Mouse (Mus musculus): ENCODE data around the gene Rgs11. TPM values are rescaled to one million over a fixed set of nuclear protein-coding genes. Genes with fewer than 3 reads are reported as not detected.

The Rgs11 gene
- polyA plus RNA-seq, 1 experiment from 2014 or later: 19.8 TPM

- H3K9ac ChIP-seq: no peak overlapping the region
- H3K36me3 ChIP-seq: peaks cover 3% of the 10 kb centered on the region; the same call in 1 of the 2 replicates
- ATAC-seq (ENCODE audit: insufficient number of reproducible peaks, low FRiP score, low TSS enrichment, low read depth): no peak
- no peak overlapping the region for H3K27ac ChIP-seq (replicated peaks)
- H3K4me1 ChIP-seq: peaks cover 7% of the 10 kb centered on the region; the same call in 1 of the 2 replicates
- 87% methylated on average over 5 of the region's 5 CpGs for WGBS
- H3K9me3 ChIP-seq (replicated peaks): no peaks in the 10 kb centered on the region
- H3K27me3 ChIP-seq: no peaks in the 10 kb centered on the region
- H3K4me2 ChIP-seq (replicated peaks): no peak overlapping the region
- no peak overlapping the region for H3K4me3 ChIP-seq (replicated peaks)
These were observed 28.4 kb downstream of the Rgs11 start for GRCm38 (mm10) chr17:26231156-26231555.

- Histone ChIP-seq H3K4me2 (replicated peaks) (no peak overlapping the region), H3K4me1 (peaks cover 7% of the 10 kb centered on the region; the same call in 1 of the 2 replicates), H3K4me3 (replicated peaks) (no peak overlapping the region), H3K27me3 (no peaks in the 10 kb centered on the region), H3K27ac (replicated peaks) (no peak overlapping the region), H3K9ac (no peak overlapping the region), H3K9me3 (replicated peaks) (no peaks in the 10 kb centered on the region), H3K36me3 (peaks cover 3% of the 10 kb centered on the region; the same call in 1 of the 2 replicates)
- WGBS: 71% methylated on average over 8 of the region's 8 CpGs
- ATAC-seq (ENCODE audit: insufficient number of reproducible peaks, low FRiP score, low TSS enrichment, low read depth): no peak
These were observed 30.1 kb downstream of the Rgs11 start for GRCm38 (mm10) chr17:26232863-26233262.

- Histone ChIP-seq H3K4me3 (replicated peaks) (no peak overlapping the region), H3K9ac (no peak overlapping the region), H3K9me3 (replicated peaks) (no peaks in the 10 kb centered on the region), H3K4me1 (peaks cover 7% of the 10 kb centered on the region; the same call in 1 of the 2 replicates), H3K27ac (replicated peaks) (no peak overlapping the region), H3K4me2 (replicated peaks) (no peak overlapping the region), H3K27me3 (no peaks in the 10 kb centered on the region), H3K36me3 (peaks cover 3% of the 10 kb centered on the region; the same call in 1 of the 2 replicates)
- WGBS: 84% methylated on average over 8 of the region's 8 CpGs
- no peak for ATAC-seq (ENCODE audit: insufficient number of reproducible peaks, low FRiP score, low TSS enrichment, low read depth)
These were observed 31.6 kb downstream of the Rgs11 start for GRCm38 (mm10) chr17:26234386-26234785.

- Histone ChIP-seq H3K36me3 (peaks cover 3% of the 10 kb centered on the region; the same call in 1 of the 2 replicates), H3K4me3 (replicated peaks) (no peak overlapping the region), H3K4me1 (peaks cover 7% of the 10 kb centered on the region; the same call in 1 of the 2 replicates), H3K27ac (replicated peaks) (peak overlapping the region; percentile 44), H3K9ac (no peak overlapping the region), H3K4me2 (replicated peaks) (no peak overlapping the region), H3K27me3 (no peaks in the 10 kb centered on the region), H3K9me3 (replicated peaks) (no peaks in the 10 kb centered on the region)
- no peak for ATAC-seq (ENCODE audit: insufficient number of reproducible peaks, low FRiP score, low TSS enrichment, low read depth)
- WGBS: 42% methylated on average over 13 of the region's 13 CpGs
These were observed 32.5 kb downstream of the Rgs11 start for GRCm38 (mm10) chr17:26235077-26235815.

- no peak for ATAC-seq (ENCODE audit: insufficient number of reproducible peaks, low FRiP score, low TSS enrichment, low read depth)
- H3K27me3 ChIP-seq: no peaks in the 10 kb centered on the region
- H3K9ac ChIP-seq: no peak overlapping the region
- peaks cover 2% of the 10 kb centered on the region; the same call in 1 of the 2 replicates for H3K36me3 ChIP-seq
- 83% methylated on average over 10 of the region's 10 CpGs for WGBS
- no peak overlapping the region for H3K4me2 ChIP-seq (replicated peaks)
- no peaks in the 10 kb centered on the region for H3K9me3 ChIP-seq (replicated peaks)
- H3K4me1 ChIP-seq: peaks cover 12% of the 10 kb centered on the region; the same call in 1 of the 2 replicates
- H3K27ac ChIP-seq (replicated peaks): no peak overlapping the region
- H3K4me3 ChIP-seq (replicated peaks): no peak overlapping the region
These were observed 34.9 kb downstream of the Rgs11 start for GRCm38 (mm10) chr17:26237667-26238066.

GRCm38 (mm10) chr17:26239551-26239950 lies 36.8 kb downstream of the Rgs11 start:
- ATAC-seq (ENCODE audit: insufficient number of reproducible peaks, low FRiP score, low TSS enrichment, low read depth): no peak
- no peak overlapping the region for H3K4me2 ChIP-seq (replicated peaks)
- 49% methylated on average over 2 of the region's 2 CpGs for WGBS

GRCm38 (mm10) chr17:26240120-26240790 lies 37.5 kb downstream of the Rgs11 start:
- Histone ChIP-seq H3K4me2 (replicated peaks) (no peak overlapping the region), H3K9ac (no peak overlapping the region), H3K27ac (replicated peaks) (no peak overlapping the region; the same call in 1 of the 2 replicates), H3K9me3 (replicated peaks) (no peaks in the 10 kb centered on the region; the same call in 1 of the 2 replicates), H3K27me3 (no peaks in the 10 kb centered on the region), H3K36me3 (no peaks in the 10 kb centered on the region), H3K4me3 (replicated peaks) (no peak overlapping the region), H3K4me1 (peaks cover 18% of the 10 kb centered on the region)
- no peak for ATAC-seq (ENCODE audit: insufficient number of reproducible peaks, low FRiP score, low TSS enrichment, low read depth)
- 62% methylated on average over 6 of the region's 6 CpGs for WGBS

More at GRCm38 (mm10) chr17:26239551-26239950, 36.8 kb downstream of the Rgs11 start:
- H3K9ac ChIP-seq: no peak overlapping the region
- no peak overlapping the region for H3K27ac ChIP-seq (replicated peaks)
- no peak overlapping the region for H3K4me3 ChIP-seq (replicated peaks)
- no peaks in the 10 kb centered on the region for H3K36me3 ChIP-seq
- peaks cover 21% of the 10 kb centered on the region for H3K4me1 ChIP-seq
- H3K9me3 ChIP-seq (replicated peaks): no peaks in the 10 kb centered on the region
- H3K27me3 ChIP-seq: no peaks in the 10 kb centered on the region

- H3K27me3 ChIP-seq: no peaks in the 10 kb centered on the region
- H3K36me3 ChIP-seq: no peaks in the 10 kb centered on the region
- H3K4me2 ChIP-seq (replicated peaks): no peak overlapping the region
- no peak for ATAC-seq (ENCODE audit: insufficient number of reproducible peaks, low FRiP score, low TSS enrichment, low read depth)
- H3K4me1 ChIP-seq: peaks cover 15% of the 10 kb centered on the region
- no peak overlapping the region for H3K4me3 ChIP-seq (replicated peaks)
- 72% methylated on average over 6 of the region's 6 CpGs for WGBS
- H3K27ac ChIP-seq (replicated peaks): no peak overlapping the region; the same call in 1 of the 2 replicates
- no peak overlapping the region for H3K9ac ChIP-seq
- H3K9me3 ChIP-seq (replicated peaks): no peaks in the 10 kb centered on the region; the same call in 1 of the 2 replicates
These were observed 38.2 kb downstream of the Rgs11 start for GRCm38 (mm10) chr17:26240990-26241389.

- Histone ChIP-seq H3K9ac (peak overlapping the region; percentile 62), H3K4me1 (peaks cover 15% of the 10 kb centered on the region), H3K4me3 (replicated peaks) (peak overlapping the region; percentile 72), H3K27ac (replicated peaks) (peak overlapping the region; percentile 83), H3K4me2 (replicated peaks) (peak overlapping the region; percentile 83), H3K36me3 (no peaks in the 10 kb centered on the region), H3K9me3 (replicated peaks) (no peaks in the 10 kb centered on the region; the same call in 1 of the 2 replicates), H3K27me3 (no peaks in the 10 kb centered on the region)
- peak; percentile 81 for ATAC-seq (ENCODE audit: insufficient number of reproducible peaks, low FRiP score, low TSS enrichment, low read depth)
- WGBS: 1% methylated on average over 32 of the region's 32 CpGs
These were observed 40.8 kb downstream of the Rgs11 start for GRCm38 (mm10) chr17:26243471-26244100.

- WGBS: 6% methylated on average over 33 of the region's 33 CpGs
- Histone ChIP-seq H3K36me3 (no peaks in the 10 kb centered on the region), H3K9me3 (replicated peaks) (no peaks in the 10 kb centered on the region; the same call in 1 of the 2 replicates), H3K27ac (replicated peaks) (peak within 1 kb of the TSS; percentile 83), H3K4me1 (peaks cover 15% of the 10 kb centered on the region), H3K4me2 (replicated peaks) (peak within 1 kb of the TSS; percentile 83), H3K9ac (peak within 1 kb of the TSS; percentile 62), H3K27me3 (no peaks in the 10 kb centered on the region), H3K4me3 (replicated peaks) (peak within 1 kb of the TSS; percentile 72)
- ATAC-seq (ENCODE audit: insufficient number of reproducible peaks, low FRiP score, low TSS enrichment, low read depth): peak; percentile 98
These were observed 41.5 kb downstream of the Rgs11 start, which contains the start of gene Fam234a for GRCm38 (mm10) chr17:26244101-26244841. TSS of gene Fam234a (minus strand) at chr17:26244242.
